ENCODE assay signal across 15 mouse cellular contexts in genomic region chr12:33174171-33174570, GRCm38 (mm10). TPM values are rescaled to one million over a fixed set of nuclear protein-coding genes. Genes with fewer than 3 reads are reported as not detected.
DNase-seq lines count a peak whose midpoint lies in the region; ATAC-seq lines count a peak whose summit lies in the region.
"Had no signal": no experiment of that assay in that cellular context is flagged by ENCODE, and none has a peak within 500 bp of the region (broad histone marks: within the 10 kb centered on the region; RNA-seq: fewer than 3 reads in every experiment).

No protein-coding gene starts in this region.

- peak; percentile 23 for DNase-seq in kidney, adult 18-20 months
- peak; percentile 32 for DNase-seq in yolk sac, embryonic 10.5 days (ENCODE audit: low spot score)
- no peak for DNase-seq in cerebellum, adult 18-20 months
- DNase-seq: cerebellum, postnatal 36 days; heart, adult 18-20 months; thymus, adult 2 months had no signal

- no peaks in the 10 kb centered on the region for H3K36me3 ChIP-seq in kidney, embryonic 14.5 days (ENCODE audit: control insufficient read depth, insufficient read depth, low read length)
- H3K36me3 ChIP-seq in midbrain, embryonic 13.5 days = no peaks in the 10 kb centered on the region
- H3K36me3 ChIP-seq in midbrain, embryonic 16.5 days (ENCODE audit: control insufficient read depth, insufficient read depth, low read length) = no peaks in the 10 kb centered on the region
- H3K36me3 ChIP-seq: heart, embryonic 15.5 days; hindbrain, embryonic 12.5 days had no signal

- H3K9ac ChIP-seq in kidney, embryonic 14.5 days (ENCODE audit: low read depth, low read length) = no peak overlapping the region
- H3K9ac ChIP-seq in midbrain, embryonic 13.5 days (replicated peaks) = no peak overlapping the region
- H3K9ac ChIP-seq in midbrain, embryonic 16.5 days (ENCODE audit: low read depth, low read length) = no peak overlapping the region
- H3K9ac ChIP-seq: heart, embryonic 15.5 days; hindbrain, embryonic 12.5 days; liver, embryonic 12.5 days had no signal

- no peak overlapping the region for H3K27ac ChIP-seq in kidney, embryonic 14.5 days (ENCODE audit: low read depth, low read length)
- H3K27ac ChIP-seq in midbrain, embryonic 13.5 days = no peak overlapping the region
- no peak overlapping the region for H3K27ac ChIP-seq in midbrain, embryonic 16.5 days (ENCODE audit: low read length)
- H3K27ac ChIP-seq: heart, embryonic 15.5 days; hindbrain, embryonic 12.5 days; kidney, postnatal 0 days; liver, embryonic 12.5 days had no signal

- H3K9me3 ChIP-seq in kidney, embryonic 14.5 days (ENCODE audit: control insufficient read depth, low read length) = no peaks in the 10 kb centered on the region
- H3K9me3 ChIP-seq in midbrain, embryonic 13.5 days = no peaks in the 10 kb centered on the region
- H3K9me3 ChIP-seq in midbrain, embryonic 16.5 days (replicated peaks; ENCODE audit: control insufficient read depth, low read length, poor library complexity, severe bottlenecking) = no peaks in the 10 kb centered on the region
- H3K9me3 ChIP-seq: heart, embryonic 15.5 days; hindbrain, embryonic 12.5 days; liver, embryonic 12.5 days had no signal

- H3K4me1 ChIP-seq in kidney, embryonic 14.5 days (ENCODE audit: control insufficient read depth, insufficient read depth, low read length) = peaks cover 13% of the 10 kb centered on the region
- peaks cover 24% of the 10 kb centered on the region for H3K4me1 ChIP-seq in midbrain, embryonic 13.5 days (replicated peaks)
- H3K4me1 ChIP-seq in midbrain, embryonic 16.5 days (ENCODE audit: control insufficient read depth, insufficient read depth, low read length) = peaks cover 18% of the 10 kb centered on the region

- no peak for ATAC-seq in kidney, embryonic 14.5 days (ENCODE audit: low FRiP score, low TSS enrichment)
- 0 out of 2 replicates have a peak, but pooled peaks have one; percentile 8 for ATAC-seq in midbrain, embryonic 13.5 days
- no peak for ATAC-seq in midbrain, embryonic 16.5 days
- ATAC-seq in activated CD4-positive, CD25-positive, alpha-beta regulatory T cell, adult 4 months = peak; percentile 11
- ATAC-seq: forebrain, embryonic 14.5 days had no signal

- H3K4me3 ChIP-seq in kidney, embryonic 14.5 days (ENCODE audit: low read length) = no peak overlapping the region
- no peak overlapping the region for H3K4me3 ChIP-seq in midbrain, embryonic 13.5 days (replicated peaks)
- H3K4me3 ChIP-seq in midbrain, embryonic 16.5 days (ENCODE audit: low read depth, low read length) = no peak overlapping the region
- H3K4me3 ChIP-seq: heart, embryonic 15.5 days; hindbrain, embryonic 12.5 days; liver, embryonic 12.5 days had no signal

- WGBS in kidney, embryonic 14.5 days = 74% methylated on average over 7 of the region's 7 CpGs
- WGBS in midbrain, embryonic 13.5 days = 81% methylated on average over 7 of the region's 7 CpGs
- WGBS in midbrain, embryonic 16.5 days = 77% methylated on average over 7 of the region's 7 CpGs

- H3K27me3 ChIP-seq in kidney, embryonic 14.5 days (ENCODE audit: control insufficient read depth, insufficient read depth, low read length) = no peaks in the 10 kb centered on the region
- no peaks in the 10 kb centered on the region for H3K27me3 ChIP-seq in midbrain, embryonic 13.5 days
- no peaks in the 10 kb centered on the region for H3K27me3 ChIP-seq in midbrain, embryonic 16.5 days (ENCODE audit: control insufficient read depth, insufficient read depth, low read depth, low read length)
- H3K27me3 ChIP-seq: heart, embryonic 15.5 days; hindbrain, embryonic 12.5 days had no signal

- no peak overlapping the region for H3K4me2 ChIP-seq in kidney, embryonic 14.5 days (replicated peaks; ENCODE audit: low read depth, low read length)
- H3K4me2 ChIP-seq in midbrain, embryonic 13.5 days (replicated peaks) = no peak overlapping the region
- no peak overlapping the region for H3K4me2 ChIP-seq in midbrain, embryonic 16.5 days (ENCODE audit: low read length)
- H3K4me2 ChIP-seq: heart, embryonic 15.5 days; hindbrain, embryonic 12.5 days; liver, embryonic 12.5 days had no signal

RNA-seq across cellular contexts. Expression of gene Atxn7l1, which starts 26.7 kb away (rescaled TPM):
- polyA plus RNA-seq in kidney, embryonic 14.5 days (2014; fragmentation: Nextera tagmentation; extraction: Ambion mirVana) = 14.3 and 16.5 TPM in 2 replicates
- 18.6 and 19.3 TPM in 2 replicates for polyA plus RNA-seq in midbrain, embryonic 13.5 days (2015; fragmentation: Nextera tagmentation; extraction: Ambion mirVana)
- 21.3 and 25.0 TPM in 2 replicates for polyA plus RNA-seq in midbrain, embryonic 16.5 days (2015; fragmentation: Nextera tagmentation; extraction: Ambion mirVana)
- 10 to 100 TPM; 69.1 to 80.6 TPM for polyA plus RNA-seq in activated CD4-positive, CD25-positive, alpha-beta regulatory T cell, adult 4 months (2017; shearing (Covaris generic))

Comparison
In these comparisons a context has a peak if more than half of its experiments do, and no peak if none do; other contexts are left out.
1. ATAC-seq: peak in midbrain, embryonic 13.5 days (single experiment) and activated CD4-positive, CD25-positive, alpha-beta regulatory T cell, adult 4 months (single experiment); none in kidney, embryonic 14.5 days (single experiment) and midbrain, embryonic 16.5 days (single experiment).
2. DNase-seq: peak in kidney, adult 18-20 months (single experiment) and yolk sac, embryonic 10.5 days (single experiment); none in cerebellum, adult 18-20 months (0 of 2).